Mouse (Mus musculus): ENCODE measurements around the gene Tdrd7.

Gene Tdrd7

GRCm38 (mm10) chr4:45964771-45965439 lies at the start of gene Tdrd7:
Gene Tdrd7 (plus strand): TSS chr4:45965334.
- DNase-seq, result no peak

GRCm38 (mm10) chr4:45917091-45917490 lies 48.0 kb upstream of the Tdrd7 start:
- DNase-seq, result no peak

GRCm38 (mm10) chr4:45921663-45922435 lies 43.3 kb upstream of the Tdrd7 start:
- DNase-seq, result no peak

GRCm38 (mm10) chr4:45924011-45924410 lies 41.1 kb upstream of the Tdrd7 start:
- DNase-seq, result no peak

- no peak for DNase-seq
These were observed 36.6 kb upstream of the Tdrd7 start for GRCm38 (mm10) chr4:45928561-45928960.

- peak; percentile 23 for DNase-seq
These were observed 23.5 kb upstream of the Tdrd7 start for GRCm38 (mm10) chr4:45941628-45942044.

GRCm38 (mm10) chr4:45947729-45948128 lies 17.4 kb upstream of the Tdrd7 start:
- no peak for DNase-seq

GRCm38 (mm10) chr4:45949109-45949848 lies 15.9 kb upstream of the Tdrd7 start:
- no peak for DNase-seq

GRCm38 (mm10) chr4:45951830-45952229 lies 13.3 kb upstream of the Tdrd7 start:
- DNase-seq, result no peak

GRCm38 (mm10) chr4:45953025-45953919 lies 11.9 kb upstream of the Tdrd7 start:
- DNase-seq, result no peak

- no peak for DNase-seq
These were observed 9.9 kb upstream of the Tdrd7 start for GRCm38 (mm10) chr4:45955235-45955634.

GRCm38 (mm10) chr4:45956131-45956530 lies 9.0 kb upstream of the Tdrd7 start:
- DNase-seq, result no peak

- no peak for DNase-seq
These were observed 8.4 kb upstream of the Tdrd7 start for GRCm38 (mm10) chr4:45956706-45957105.

GRCm38 (mm10) chr4:45965737-45966447 lies 758 bp downstream of the Tdrd7 start:
- no peak for DNase-seq

- DNase-seq, result no peak
These were observed 1.6 kb downstream of the Tdrd7 start for GRCm38 (mm10) chr4:45966716-45967115.

GRCm38 (mm10) chr4:45967479-45968341 lies 2.6 kb downstream of the Tdrd7 start:
- no peak for DNase-seq

GRCm38 (mm10) chr4:45969051-45969450 lies 3.9 kb downstream of the Tdrd7 start:
- no peak for DNase-seq

- no peak for DNase-seq
These were observed 5.0 kb downstream of the Tdrd7 start for GRCm38 (mm10) chr4:45970048-45970560.

GRCm38 (mm10) chr4:45971806-45972447 lies 6.8 kb downstream of the Tdrd7 start:
- DNase-seq, result peak; percentile 100

GRCm38 (mm10) chr4:45972448-45972854 lies 7.3 kb downstream of the Tdrd7 start:
- DNase-seq, result no peak
